Mouse (Mus musculus) ovary, postnatal 10 days (tissue): ENCODE results near the gene Lrp2bp.

ENCODE experiments used
- DNase-seq: peaks from one replicate; pipeline ENCODE4 v3.0.0; 2022; ENCODE audit warnings: low spot score

The Lrp2bp gene

GRCm38 (mm10) chr8:45999138-45999783 is at the start of gene Lrp2bp:
TSS of gene Lrp2bp (plus strand) at chr8:45999303.
- no peak for DNase-seq

GRCm38 (mm10) chr8:45950622-45951021 is 48.5 kb upstream of the Lrp2bp start:
- no peak for DNase-seq

GRCm38 (mm10) chr8:45970894-45971293 is 28.2 kb upstream of the Lrp2bp start:
- no peak for DNase-seq

- no peak for DNase-seq
Measured at GRCm38 (mm10) chr8:45973988-45974505, 25.1 kb upstream of the Lrp2bp start.

- peak; percentile 92 for DNase-seq
Measured at GRCm38 (mm10) chr8:45975126-45975836, 23.8 kb upstream of the Lrp2bp start, which contains the start of the genes 1700029J07Rik and Ufsp2. TSS of gene 1700029J07Rik (minus strand) at chr8:45975252. TSS of gene Ufsp2 (plus strand) at chr8:45975528.

GRCm38 (mm10) chr8:45975837-45976468 is 23.1 kb upstream of the Lrp2bp start:
- no peak for DNase-seq

GRCm38 (mm10) chr8:45986665-45987064 is 12.4 kb upstream of the Lrp2bp start:
- no peak for DNase-seq

- no peak for DNase-seq
Measured at GRCm38 (mm10) chr8:45988189-45988588, 10.9 kb upstream of the Lrp2bp start.

GRCm38 (mm10) chr8:45990631-45991310 is 8.3 kb upstream of the Lrp2bp start:
- no peak for DNase-seq

- DNase-seq: no peak
Measured at GRCm38 (mm10) chr8:45994111-45994510, 5.0 kb upstream of the Lrp2bp start.

GRCm38 (mm10) chr8:45995576-45995975 is 3.5 kb upstream of the Lrp2bp start:
- no peak for DNase-seq

- DNase-seq: no peak
Measured at GRCm38 (mm10) chr8:45998228-45998627, 875 bp upstream of the Lrp2bp start.

GRCm38 (mm10) chr8:45999784-46000705 is 942 bp downstream of the Lrp2bp start:
- DNase-seq: peak; percentile 97

GRCm38 (mm10) chr8:46005596-46005995 is 6.5 kb downstream of the Lrp2bp start, which contains the start of gene Ankrd37:
TSS of gene Ankrd37 (minus strand) at chr8:46005707.
- DNase-seq: no peak

GRCm38 (mm10) chr8:46007050-46007672 is 8.1 kb downstream of the Lrp2bp start:
- no peak for DNase-seq

GRCm38 (mm10) chr8:46010306-46010705 is 11.2 kb downstream of the Lrp2bp start:
- no peak for DNase-seq

- no peak for DNase-seq
Measured at GRCm38 (mm10) chr8:46010746-46011680, 11.9 kb downstream of the Lrp2bp start.

GRCm38 (mm10) chr8:46022203-46022602 is 23.1 kb downstream of the Lrp2bp start:
- no peak for DNase-seq

- no peak for DNase-seq
Measured at GRCm38 (mm10) chr8:46022758-46023157, 23.7 kb downstream of the Lrp2bp start.
